Mouse (Mus musculus) hindbrain, postnatal 0 days (tissue): ENCODE measurements around the gene Rps12. TPM values are rescaled to one million over a fixed set of nuclear protein-coding genes. Genes with fewer than 3 reads are reported as not detected.

Source experiments
- ATAC-seq: fragments of 200-750 bp; cut with Nextera tagmentation; 2 replicates; pipeline ENCODE4 v1.8.0; 2017; ENCODE audit warnings: mild to moderate bottlenecking, moderate TSS enrichment, moderate library complexity
- DNase-seq: peaks from one replicate; pipeline ENCODE4 v3.0.0-alpha.2; 2015; ENCODE audit warnings: low spot score
- H3K27ac ChIP-seq: fragments of 300-500 bp; sonication (generic); 2 replicates; pipeline ENCODE4 v1.5.1; 2014; ENCODE audit warnings: mild to moderate bottlenecking
- H3K27me3 ChIP-seq: fragments of 300-500 bp; sonication (generic); 2 replicates; pipeline ENCODE4 v1.6.1; 2014; ENCODE audit warnings: low read length, mixed read lengths; ENCODE audit not compliant: insufficient read depth
- H3K36me3 ChIP-seq: fragments of 300-500 bp; sonication (generic); 2 replicates; pipeline ENCODE4 v1.6.1; 2014; ENCODE audit warnings: low read length, mixed read lengths; ENCODE audit not compliant: insufficient read depth
- H3K4me1 ChIP-seq: fragments of 300-500 bp; sonication (generic); 2 replicates; pipeline ENCODE4 v1.6.1; 2014; ENCODE audit warnings: antibody characterized with exemption, low read length, mixed read lengths; ENCODE audit not compliant: insufficient read depth
- H3K4me2 ChIP-seq: fragments of 300-500 bp; sonication (generic); 2 replicates; pipeline ENCODE4 v1.6.1; 2014; ENCODE audit warnings: low read depth, mild to moderate bottlenecking, low read length, moderate library complexity, mixed read lengths
- H3K4me3 ChIP-seq: fragments of 300-500 bp; sonication (generic); 2 replicates; pipeline ENCODE4 v1.5.1; 2014; ENCODE audit warnings: low read length
- H3K9ac ChIP-seq: fragments of 300-500 bp; sonication (generic); replicated peaks from 2 replicates; pipeline ENCODE4 v1.6.1; 2014; ENCODE audit warnings: mild to moderate bottlenecking, low read length, moderate library complexity, mixed read lengths
- H3K9me3 ChIP-seq: fragments of 300-500 bp; sonication (generic); 2 replicates; pipeline ENCODE4 v1.6.1; 2016; ENCODE audit warnings: low read length, mixed read lengths
- CTCF ChIP-seq: IDR thresholded peaks from 2 replicates; pipeline ENCODE4 v1.5.1; 2016; ENCODE audit warnings: antibody characterized with exemption, control low read depth, low read depth
- WGBS: fragments of 180-500 bp; shearing (Covaris S2); extraction: QIAGEN DNeasy Blood & Tissue Kit; methylation state at CpG from one replicate; pipeline ENCODE4 v1.1.7; 2014; 5-methylcytosine and 5-hydroxymethylcytosine counted together
- polyA plus RNA-seq: library from polyadenylated mRNA; unstranded; fragments of >200 nt; fragmentation: Nextera tagmentation; extraction: Ambion mirVana; gene quantifications from 2 replicates; pipeline ENCODE4 v1.2.1, GENCODE M21; 2015
- total RNA-seq: library from RNA; depleted of rRNA; stranded (reverse); fragments of >200 nt; gene quantifications from 2 replicates; pipeline ENCODE4 v1.2.3, GENCODE M21; 2014

Gene Rps12
- total and polyA plus RNA-seq, 2 experiments from 2014 or later, result 135 to 2,499 TPM

DNA sequence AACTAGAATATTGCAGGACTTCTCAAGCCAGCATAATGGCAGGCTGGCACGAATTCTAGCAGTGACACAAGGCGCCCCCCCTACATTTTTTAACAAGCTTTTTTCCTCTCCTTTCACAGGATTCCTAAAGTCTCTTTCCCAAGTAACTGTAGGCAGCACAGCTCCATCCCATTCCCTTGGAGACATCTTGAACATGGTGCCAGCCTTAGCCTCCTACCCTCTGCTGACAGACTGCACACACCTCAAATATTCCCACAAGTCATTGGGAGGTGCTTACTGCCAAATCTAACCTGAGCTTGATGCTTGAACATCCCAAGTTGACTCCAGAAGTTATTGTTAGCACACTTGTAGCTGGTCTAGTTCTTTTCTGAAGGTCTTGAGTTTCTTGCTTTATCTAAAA is 3.0 kb downstream of the Rps12 start:
- no peak for ATAC-seq
- no peak overlapping the region for H3K9ac ChIP-seq
- no peak for DNase-seq
- TF ChIP-seq CTCF, result no peak
- peaks cover 8% of the 10 kb centered on the region; the same call in 1 of the 2 replicates for H3K36me3 ChIP-seq
- H3K27me3 ChIP-seq, result no peaks in the 10 kb centered on the region
- H3K4me2 ChIP-seq, result no peak overlapping the region
- 36% methylated on average over 2 of the region's 2 CpGs for WGBS
- peaks cover 8% of the 10 kb centered on the region for H3K4me1 ChIP-seq
- no peaks in the 10 kb centered on the region for H3K9me3 ChIP-seq
- H3K4me3 ChIP-seq, result no peak overlapping the region
- no peak overlapping the region for H3K27ac ChIP-seq

DNA sequence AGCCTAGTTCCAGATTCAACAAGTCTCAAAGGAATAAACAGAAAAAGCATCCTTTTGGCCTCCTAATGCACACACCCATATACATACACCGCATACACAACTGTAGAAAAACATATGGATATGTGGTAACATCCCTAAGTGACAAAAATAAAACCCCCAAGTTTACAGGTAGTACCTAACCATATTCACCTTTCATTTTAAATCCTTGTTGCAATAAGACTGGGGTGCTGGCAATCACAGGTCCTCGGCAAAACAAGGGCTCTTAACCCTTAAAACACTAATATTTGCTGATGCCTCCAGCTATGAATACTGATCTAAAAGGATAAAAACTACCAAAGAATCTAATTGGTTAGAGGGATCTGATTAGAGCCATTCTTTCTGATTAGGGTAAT is 3.6 kb downstream of the Rps12 start:
- H3K9ac ChIP-seq, result no peak overlapping the region

DNA sequence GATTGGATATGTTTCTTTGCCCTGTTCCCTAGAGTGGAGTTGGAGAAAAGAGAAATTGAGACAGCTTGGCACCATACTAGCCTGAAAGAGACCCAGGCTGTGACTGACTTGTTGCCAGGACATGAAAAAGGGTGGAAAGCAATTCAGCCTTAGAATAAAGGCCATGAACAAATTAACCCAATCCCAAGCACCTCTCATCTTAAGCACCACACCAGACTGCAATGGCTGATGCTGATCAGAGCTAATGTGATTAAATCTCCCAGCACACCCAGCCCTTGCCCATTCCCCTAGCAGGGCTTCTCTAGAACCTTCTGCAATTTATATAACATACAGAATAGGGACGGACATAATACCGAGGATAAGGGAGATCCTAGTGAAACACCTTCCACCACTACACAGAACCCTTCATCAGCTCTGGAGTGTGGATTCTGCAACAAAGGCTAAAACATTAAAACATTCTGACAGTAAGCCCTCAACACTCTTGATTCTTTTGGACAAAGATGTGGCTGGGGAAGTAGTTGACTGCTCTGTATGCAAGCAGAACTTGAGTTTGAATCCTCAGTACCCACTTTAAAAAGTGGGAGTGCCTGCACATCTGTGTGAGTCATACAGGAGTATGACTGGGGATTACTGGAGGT is 4.1 kb downstream of the Rps12 start:
- no peak for TF ChIP-seq CTCF
- H3K4me3 ChIP-seq, result no peak overlapping the region
- H3K9ac ChIP-seq, result no peak overlapping the region
- H3K4me2 ChIP-seq, result no peak overlapping the region
- peak; percentile 10 for DNase-seq
- peaks cover 8% of the 10 kb centered on the region; the same call in 1 of the 2 replicates for H3K36me3 ChIP-seq
- no peaks in the 10 kb centered on the region for H3K9me3 ChIP-seq
- H3K4me1 ChIP-seq, result peaks cover 8% of the 10 kb centered on the region
- no peak for ATAC-seq
- no peak overlapping the region for H3K27ac ChIP-seq
- WGBS, result 23% methylated on average over 2 of the region's 2 CpGs
- H3K27me3 ChIP-seq, result no peaks in the 10 kb centered on the region

More for the DNA sequence above, 3.6 kb downstream of the Rps12 start:
- Histone ChIP-seq H3K36me3 (peaks cover 8% of the 10 kb centered on the region; the same call in 1 of the 2 replicates), H3K4me3 (no peak overlapping the region), H3K4me1 (peaks cover 8% of the 10 kb centered on the region), H3K9me3 (no peaks in the 10 kb centered on the region), H3K4me2 (no peak overlapping the region), H3K27me3 (no peaks in the 10 kb centered on the region), H3K27ac (no peak overlapping the region)
- DNase-seq (no peak), ATAC-seq (no peak)
- WGBS, result 25% methylated on average over 2 of the region's 2 CpGs
- no peak for TF ChIP-seq CTCF

DNA sequence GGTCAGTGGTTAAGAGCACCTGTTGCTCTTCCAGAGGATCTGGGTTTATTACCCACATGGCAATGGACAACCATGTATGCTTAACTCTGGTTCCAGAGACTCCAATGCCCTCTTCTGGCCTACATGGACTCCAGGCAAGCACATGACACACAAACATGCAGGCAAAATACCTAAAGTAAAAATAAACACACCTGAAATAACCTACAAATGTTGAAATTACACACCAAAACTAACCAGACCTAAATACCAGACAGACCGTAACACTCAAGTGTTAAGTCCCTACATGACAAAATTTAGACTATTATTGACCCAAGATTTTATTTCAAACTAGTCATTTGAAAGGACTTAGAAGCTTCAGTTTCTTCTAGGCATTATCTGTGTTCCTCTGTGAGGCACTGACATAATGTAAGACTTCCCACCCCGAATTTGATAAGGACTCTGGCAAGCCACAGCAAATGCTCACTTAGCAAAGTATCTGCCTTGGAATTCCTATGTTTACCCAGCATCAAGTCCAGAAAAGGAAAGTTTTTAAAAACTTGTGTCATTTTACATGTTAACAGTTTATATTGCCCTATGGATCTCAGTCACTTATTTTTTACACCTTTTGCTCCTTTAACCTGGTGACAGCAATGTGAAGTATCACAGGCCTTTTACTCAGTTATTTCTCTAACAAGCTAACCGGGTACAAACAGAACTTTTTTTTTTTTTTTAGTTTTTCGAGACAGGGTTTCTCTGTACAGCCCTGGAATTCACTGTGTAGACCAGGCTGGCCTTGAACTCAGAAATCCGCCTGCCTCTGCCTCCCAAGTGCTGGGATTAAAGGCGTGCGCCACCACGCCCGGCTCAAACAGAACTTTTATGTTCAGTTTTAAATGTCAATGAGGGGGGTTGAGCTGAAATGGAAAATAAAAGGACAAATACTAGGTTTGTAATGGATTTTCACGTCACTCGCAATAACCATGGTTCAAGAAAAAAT is 5.0 kb downstream of the Rps12 start:
- Histone ChIP-seq H3K4me3 (no peak overlapping the region), H3K9me3 (no peaks in the 10 kb centered on the region), H3K27me3 (no peaks in the 10 kb centered on the region), H3K4me2 (no peak overlapping the region), H3K4me1 (peaks cover 8% of the 10 kb centered on the region), H3K36me3 (peaks cover 8% of the 10 kb centered on the region; the same call in 1 of the 2 replicates), H3K9ac (no peak overlapping the region), H3K27ac (no peak overlapping the region)
- WGBS, result 87% methylated on average over 11 of the region's 11 CpGs
- TF ChIP-seq CTCF, result no peak
- no peak for DNase-seq
- no peak for ATAC-seq

GRCm38 (mm10) chr10:23780539-23781275 is 6.4 kb downstream of the Rps12 start:
- Histone ChIP-seq H3K9me3 (no peaks in the 10 kb centered on the region), H3K9ac (no peak overlapping the region), H3K4me1 (peaks cover 1% of the 10 kb centered on the region), H3K4me2 (no peak overlapping the region), H3K27ac (no peak overlapping the region), H3K27me3 (no peaks in the 10 kb centered on the region), H3K36me3 (peaks cover 8% of the 10 kb centered on the region; the same call in 1 of the 2 replicates), H3K4me3 (no peak overlapping the region)
- WGBS, result 82% methylated on average over 6 of the region's 6 CpGs
- TF ChIP-seq CTCF, result no peak
- DNase-seq, result no peak
- peak; percentile 50; the same call in 1 of the 2 replicates for ATAC-seq

DNA sequence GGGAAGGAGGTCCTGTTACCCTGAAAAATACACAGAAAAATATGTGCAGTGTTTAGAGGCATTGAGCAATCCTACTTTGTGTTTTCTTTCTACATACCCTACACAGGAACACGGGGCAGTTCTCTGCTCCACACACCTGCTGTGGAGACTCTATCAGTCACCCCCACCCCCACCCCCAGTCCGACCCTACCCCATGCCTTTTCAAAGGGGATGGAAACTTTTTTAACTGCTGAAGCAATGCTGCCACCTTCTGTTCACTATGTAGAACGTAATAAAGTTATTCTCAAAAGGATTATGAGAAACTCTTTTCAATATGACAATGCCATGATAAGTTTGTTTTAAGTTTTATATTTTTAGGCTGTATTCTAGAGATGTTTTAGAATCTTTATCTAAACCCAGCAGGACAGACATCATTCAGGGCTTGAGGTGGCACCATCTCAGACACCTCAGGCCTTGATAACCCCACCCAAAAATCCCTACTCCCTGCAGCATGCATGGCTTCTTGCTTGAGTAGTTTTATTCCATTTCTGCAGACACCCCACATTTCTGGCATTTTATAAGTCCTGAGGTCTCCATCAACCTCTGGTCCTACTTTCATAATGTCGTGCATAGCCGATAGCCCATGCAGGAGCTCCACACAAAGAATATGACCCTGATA is 9.7 kb downstream of the Rps12 start:
- Histone ChIP-seq H3K27me3 (no peaks in the 10 kb centered on the region), H3K9ac (no peak overlapping the region), H3K36me3 (no peaks in the 10 kb centered on the region), H3K4me3 (no peak overlapping the region), H3K4me2 (no peak overlapping the region), H3K27ac (no peak overlapping the region), H3K4me1 (no peaks in the 10 kb centered on the region), H3K9me3 (no peaks in the 10 kb centered on the region)
- 31% methylated on average over 5 of the region's 5 CpGs for WGBS
- ATAC-seq (peak; percentile 55; the same call in 1 of the 2 replicates), DNase-seq (peak; percentile 66)
- peak; percentile 59 for TF ChIP-seq CTCF
